Mouse (Mus musculus): ENCODE measurements around the gene 4933434E20Rik.

4933434E20Rik gene

DNA sequence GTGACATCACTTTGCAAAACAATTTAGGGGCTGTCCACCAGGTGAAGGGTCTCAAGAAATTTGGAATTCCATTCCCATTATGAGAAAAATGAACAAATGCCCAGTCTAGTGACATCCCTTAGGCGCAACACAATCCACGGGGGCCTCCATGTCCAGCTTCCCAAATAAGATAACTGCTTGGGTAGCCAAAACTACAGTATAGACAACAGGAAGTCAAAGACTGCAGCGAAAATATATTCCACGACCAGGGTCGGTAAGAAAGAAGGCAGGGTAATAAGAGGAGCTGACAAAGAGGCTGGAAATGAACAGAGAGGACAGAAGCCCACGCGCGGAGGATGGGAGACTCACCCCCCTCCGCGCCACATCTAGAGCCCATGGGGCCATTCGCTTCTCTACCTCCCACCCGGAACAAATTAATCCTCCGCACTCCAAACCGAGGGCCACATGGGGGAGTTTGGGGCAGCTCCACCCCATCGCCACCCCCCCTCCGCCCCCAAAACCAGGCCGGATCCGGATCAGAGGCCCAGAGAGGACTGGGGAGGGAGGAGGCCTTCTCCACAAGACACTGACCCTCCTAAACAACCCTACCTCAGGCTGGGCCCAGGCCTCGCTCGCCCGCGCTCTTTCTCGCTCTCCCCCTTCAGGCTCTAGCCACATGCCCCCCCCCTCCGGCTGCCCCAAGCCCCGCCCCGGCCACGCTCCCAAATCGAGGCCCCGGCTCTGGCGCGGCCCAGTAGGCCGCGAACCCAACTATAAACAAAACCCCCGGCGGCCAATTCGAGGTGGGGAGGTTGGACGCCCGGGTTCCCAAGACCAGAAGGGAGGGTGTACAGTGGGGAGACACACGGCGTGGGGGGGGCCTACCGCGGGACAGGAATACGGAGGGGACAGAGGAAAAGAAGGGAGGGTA lies at the start of gene 4933434E20Rik:
4933434E20Rik (plus strand) TSS at position 196 of the 910 bp plus-strand sequence.
- DNase-seq: no peak

- DNase-seq: no peak
Measured at GRCm38 (mm10) chr3:90004091-90004796, 47.2 kb upstream of the 4933434E20Rik start.

DNA sequence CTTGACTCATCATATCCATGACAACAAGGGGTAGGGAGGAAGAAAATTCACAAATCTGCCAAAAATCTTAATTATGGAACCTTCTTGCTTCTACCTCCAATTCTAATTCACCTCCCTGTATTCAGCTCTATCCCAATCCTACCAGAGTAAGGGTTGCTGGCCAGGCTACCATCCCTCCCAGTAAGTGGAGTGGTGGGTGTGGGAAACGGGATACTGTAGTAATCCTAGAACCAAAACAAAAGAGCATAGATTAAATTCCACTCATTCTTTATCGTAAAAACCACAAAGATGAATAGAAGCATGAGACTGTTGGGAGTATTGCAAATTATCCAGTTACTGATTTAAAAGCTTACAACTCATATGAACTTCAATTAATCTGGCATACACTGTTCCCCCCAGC lies 41.1 kb upstream of the 4933434E20Rik start:
- no peak for DNase-seq

DNA sequence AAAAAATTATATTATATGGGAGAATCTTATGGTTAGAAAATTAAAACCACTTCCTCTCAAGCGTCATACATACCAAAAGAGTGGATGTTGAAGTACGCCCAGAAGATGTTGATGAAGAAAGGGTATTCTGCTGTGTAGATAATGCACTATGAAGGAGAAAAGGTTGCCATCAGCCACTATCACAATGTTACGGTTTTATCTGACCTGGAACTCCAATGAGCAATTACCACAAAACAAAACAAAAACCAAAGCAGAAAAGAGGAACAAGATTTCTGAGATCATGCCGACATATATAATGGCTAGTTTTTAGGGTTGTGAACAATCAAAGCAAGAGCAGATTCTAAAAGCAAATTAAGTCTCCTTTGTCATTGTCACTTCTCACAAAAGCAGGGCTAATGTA lies 34.8 kb upstream of the 4933434E20Rik start:
- DNase-seq: no peak

GRCm38 (mm10) chr3:90034653-90035052 lies 16.8 kb upstream of the 4933434E20Rik start:
- DNase-seq: no peak

- no peak for DNase-seq
Measured at GRCm38 (mm10) chr3:90036263-90036662, 15.2 kb upstream of the 4933434E20Rik start.

DNA sequence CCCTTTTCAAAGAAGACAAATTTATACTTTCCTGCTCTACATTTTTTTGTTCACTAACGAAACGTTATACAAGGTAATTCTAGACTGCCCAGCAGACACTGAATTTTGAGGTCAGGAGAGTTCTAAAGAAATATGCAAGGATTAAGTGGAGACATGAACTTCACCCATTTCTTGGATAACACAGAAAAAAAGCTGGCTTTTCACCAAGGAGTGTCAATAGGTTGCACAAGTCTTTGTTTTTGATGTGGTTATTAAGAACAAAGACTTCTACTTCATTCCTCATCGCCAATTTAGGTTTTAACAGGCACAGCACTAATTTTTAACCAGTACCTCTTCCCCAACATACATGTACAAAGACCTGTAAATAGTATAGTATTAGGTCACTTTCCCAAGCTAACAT lies 1.7 kb upstream of the 4933434E20Rik start:
- no peak for DNase-seq

DNA sequence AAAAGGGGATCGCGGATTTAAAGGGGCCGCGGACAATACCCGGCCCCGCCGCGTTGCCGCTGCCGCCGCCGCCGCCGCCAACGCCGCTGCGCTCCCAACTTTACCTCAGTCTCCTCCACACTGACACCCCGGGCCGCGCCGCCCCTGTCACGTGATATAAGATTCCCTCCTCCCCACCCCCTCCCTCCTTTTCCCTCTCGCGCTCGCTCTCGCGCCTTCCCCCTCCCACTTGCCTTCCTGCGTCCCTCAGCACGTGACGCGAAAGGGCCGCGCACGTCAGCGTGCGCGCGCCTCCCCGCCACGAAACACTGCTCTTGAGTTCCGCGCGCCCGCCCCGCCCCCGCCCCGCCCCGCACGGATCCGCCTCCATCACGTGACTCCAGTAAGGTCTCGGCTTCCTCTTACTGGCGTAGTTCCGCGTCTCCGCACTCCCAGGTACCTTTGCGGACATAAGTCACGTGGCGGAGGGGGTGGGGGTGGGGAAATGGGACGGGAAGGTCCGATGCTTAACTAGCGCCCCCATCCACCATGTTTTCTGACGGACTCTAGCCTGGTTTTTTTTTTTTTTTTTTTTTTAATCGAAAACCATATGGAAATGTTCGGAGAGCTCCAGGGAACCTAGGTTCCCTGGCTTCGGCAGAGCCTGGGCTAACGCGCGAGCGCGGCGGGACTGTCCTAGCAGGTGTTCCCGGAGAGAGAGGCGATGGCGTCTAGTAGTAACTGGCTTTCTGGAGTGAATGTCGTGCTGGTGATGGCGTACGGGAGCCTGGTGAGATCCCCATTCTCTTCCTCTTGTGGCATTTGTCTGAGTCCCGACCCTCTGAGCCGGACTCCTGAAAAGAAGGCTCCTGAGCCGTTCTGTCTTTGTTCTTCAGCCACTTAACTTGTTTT lies 1.2 kb downstream of the 4933434E20Rik start, which contains the start of gene Ubap2l:
Ubap2l (minus strand) TSS at position 278 of the 891 bp plus-strand sequence.
- peak; percentile 90 to 95 for DNase-seq

GRCm38 (mm10) chr3:90061549-90061948 lies 10.1 kb downstream of the 4933434E20Rik start:
- DNase-seq: no peak

DNA sequence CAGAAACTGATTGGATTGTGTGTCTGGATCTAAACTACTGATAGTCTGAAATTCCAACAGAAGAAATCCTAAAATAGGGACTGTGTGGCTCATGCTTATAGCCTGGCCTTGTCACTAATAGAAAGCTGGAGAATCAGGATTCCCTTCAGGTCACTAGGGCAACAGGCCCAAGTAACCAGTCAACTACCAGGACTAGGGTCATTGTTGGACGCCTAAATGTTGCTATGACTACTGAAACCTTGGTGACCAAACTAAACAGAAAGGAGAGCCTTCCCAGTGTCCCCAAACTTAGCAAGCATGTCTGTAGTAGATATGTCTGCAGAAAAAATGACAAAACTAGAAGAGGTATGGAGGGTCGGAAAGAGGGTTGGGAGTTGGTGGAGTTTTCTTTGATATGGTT lies 11.1 kb downstream of the 4933434E20Rik start:
- DNase-seq: no peak

DNA sequence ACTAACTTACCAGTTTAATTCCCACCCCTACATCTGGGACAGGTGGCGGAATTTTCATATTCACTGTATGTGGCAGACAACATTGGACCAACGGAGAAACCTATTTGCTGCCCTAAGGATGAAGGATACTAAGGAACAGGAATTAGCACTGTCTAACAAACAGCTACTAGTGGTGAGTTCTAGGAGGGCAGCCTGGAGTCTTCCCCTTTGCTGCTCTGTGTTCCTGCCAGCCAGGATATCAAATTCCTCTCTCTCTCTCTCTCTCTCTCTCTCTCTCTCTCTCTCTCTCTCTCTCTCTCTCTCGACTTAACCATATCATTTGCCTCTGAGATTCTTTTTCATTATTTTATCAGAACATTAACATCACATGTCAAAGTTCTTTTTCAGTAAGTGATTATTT lies 12.9 kb downstream of the 4933434E20Rik start:
- no peak for DNase-seq

DNA sequence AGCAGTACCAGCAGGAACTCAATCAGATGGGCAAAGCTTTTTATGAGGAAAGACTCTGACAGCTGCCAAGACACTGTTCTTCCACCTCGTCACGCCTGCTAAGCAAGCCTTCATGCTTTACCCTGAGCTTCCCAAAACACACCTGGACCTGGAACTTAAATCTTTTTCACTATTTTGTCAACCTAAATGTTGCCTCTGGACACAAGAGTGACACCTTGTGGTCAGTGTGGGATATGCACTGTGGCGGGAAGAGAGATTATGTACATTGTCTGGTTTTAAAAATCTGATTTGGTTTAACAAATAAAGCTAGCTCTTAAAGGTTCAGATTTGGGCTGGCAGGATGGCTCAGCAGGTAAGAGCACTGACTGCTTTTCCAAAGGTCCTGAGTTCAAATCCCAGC lies 14.1 kb downstream of the 4933434E20Rik start:
- DNase-seq: peak; percentile 41 to 51

GRCm38 (mm10) chr3:90067851-90068250 lies 16.4 kb downstream of the 4933434E20Rik start:
- DNase-seq: no peak

- no peak for DNase-seq
Measured at GRCm38 (mm10) chr3:90069688-90070087, 18.3 kb downstream of the 4933434E20Rik start.

GRCm38 (mm10) chr3:90072294-90072693 lies 20.9 kb downstream of the 4933434E20Rik start, which contains the start of gene Tpm3:
Gene Tpm3, plus strand, starts transcription at chr3:90072649.
- no peak for DNase-seq

- peak; percentile 77 to 85 for DNase-seq
Measured at GRCm38 (mm10) chr3:90076921-90077716, 25.7 kb downstream of the 4933434E20Rik start.

DNA sequence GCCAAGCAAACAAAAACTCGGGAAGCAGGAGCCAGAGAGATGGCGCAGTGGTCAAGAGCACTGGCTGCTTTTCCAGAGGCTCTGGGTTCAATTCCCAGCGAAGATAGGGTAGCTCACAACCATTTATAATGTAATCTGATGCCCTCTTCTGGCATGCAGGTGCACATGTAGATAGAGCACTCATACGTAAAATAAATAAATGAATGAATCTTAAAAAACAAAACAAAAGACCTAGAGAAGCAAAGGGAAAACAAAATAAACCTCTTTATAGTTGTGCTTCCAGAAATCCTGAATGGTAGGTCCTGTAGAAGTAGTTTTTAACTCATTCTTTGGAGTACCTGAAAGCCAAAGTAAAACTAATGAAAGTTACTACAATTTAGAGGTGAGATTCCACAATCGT lies 26.8 kb downstream of the 4933434E20Rik start:
- no peak for DNase-seq

GRCm38 (mm10) chr3:90079133-90079762 lies 27.8 kb downstream of the 4933434E20Rik start:
- DNase-seq: peak; percentile 84 to 88

DNA sequence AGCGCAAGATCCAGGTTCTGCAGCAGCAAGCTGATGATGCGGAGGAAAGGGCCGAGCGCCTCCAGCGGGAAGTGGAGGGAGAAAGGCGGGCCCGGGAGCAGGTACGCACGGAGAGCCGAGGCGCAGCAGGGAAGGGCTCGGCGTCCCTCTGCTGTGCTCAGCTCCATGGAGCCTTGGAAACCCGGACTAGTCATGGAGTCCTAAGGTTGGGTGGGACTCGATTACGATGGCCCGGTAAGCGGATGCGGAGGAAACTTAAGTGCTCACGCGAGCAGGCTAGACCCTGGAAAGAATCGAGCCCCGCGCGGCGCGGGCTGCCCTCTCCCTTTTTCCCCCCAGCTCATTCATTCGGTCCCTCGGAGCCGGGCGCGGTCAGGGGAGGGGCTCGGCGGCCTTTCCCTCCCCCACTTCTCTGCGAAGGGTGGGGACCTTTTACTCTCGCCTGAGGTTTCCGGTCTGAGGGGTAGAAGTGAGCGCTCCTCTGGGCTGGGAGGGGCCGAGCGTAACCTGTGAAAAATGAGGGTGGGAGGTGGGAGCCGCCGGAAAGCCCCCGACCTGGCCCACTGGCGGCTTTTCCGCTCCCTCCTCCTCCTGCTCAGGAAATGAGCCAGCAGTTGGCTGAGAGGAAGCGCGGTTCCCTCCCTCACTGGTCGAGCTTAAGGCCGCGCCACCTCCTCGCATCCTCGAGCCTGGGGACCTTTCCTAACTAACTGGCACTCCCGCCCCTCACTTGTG lies 28.5 kb downstream of the 4933434E20Rik start:
- DNase-seq: peak; percentile 15 to 31

- no peak for DNase-seq
Measured at GRCm38 (mm10) chr3:90080498-90080863, 29.0 kb downstream of the 4933434E20Rik start.

All from cerebellum, postnatal 36 days (tissue).